Mouse (Mus musculus) hindbrain, embryonic 12.5 days (tissue): ENCODE measurements around the gene Cela3b. TPM values are rescaled to one million over a fixed set of nuclear protein-coding genes. Genes with fewer than 3 reads are reported as not detected.
"Not testable (repeated sequence)": the region's sequence is repeated elsewhere in the genome, so short reads cannot be mapped to it uniquely, and the experiment has no call there.

Experiments
- ATAC-seq: fragments of 200-750 bp; cut with Nextera tagmentation; 2 replicates; pipeline ENCODE4 v1.8.0; 2017; ENCODE audit warnings: moderate TSS enrichment; ENCODE audit not compliant: low FRiP score
- H3K27ac ChIP-seq: fragments of 300-500 bp; sonication (generic); 2 replicates; pipeline ENCODE4 v1.5.1; 2016; ENCODE audit warnings: mild to moderate bottlenecking
- H3K27me3 ChIP-seq: fragments of 300-500 bp; sonication (generic); 2 replicates; pipeline ENCODE4 v1.6.1; 2016; ENCODE audit warnings: mild to moderate bottlenecking
- H3K36me3 ChIP-seq: fragments of 300-500 bp; sonication (generic); 2 replicates; pipeline ENCODE4 v1.6.1; 2016; ENCODE audit warnings: mild to moderate bottlenecking
- H3K4me1 ChIP-seq: fragments of 300-500 bp; sonication (generic); 2 replicates; pipeline ENCODE4 v1.6.1; 2016
- H3K4me2 ChIP-seq: fragments of 300-500 bp; sonication (generic); replicated peaks from 2 replicates; pipeline ENCODE4 v1.6.1; 2016; ENCODE audit warnings: mild to moderate bottlenecking
- H3K4me3 ChIP-seq: fragments of 300-500 bp; sonication (generic); 2 replicates; pipeline ENCODE4 v1.5.1; 2016; ENCODE audit warnings: mild to moderate bottlenecking
- H3K9ac ChIP-seq: fragments of 300-500 bp; sonication (generic); 2 replicates; pipeline ENCODE4 v1.6.1; 2016; ENCODE audit warnings: mild to moderate bottlenecking, moderate library complexity
- H3K9me3 ChIP-seq: fragments of 300-500 bp; sonication (generic); replicated peaks from 2 replicates; pipeline ENCODE4 v1.6.1; 2016; ENCODE audit warnings: mild to moderate bottlenecking
- WGBS: fragments of 180-500 bp; shearing (Covaris S2); methylation state at CpG from one replicate; pipeline ENCODE4 v1.1.7; 2016; 5-methylcytosine and 5-hydroxymethylcytosine counted together
- polyA plus RNA-seq: library from polyadenylated mRNA; unstranded; fragments of >200 nt; fragmentation: Nextera tagmentation; extraction: Ambion mirVana; gene quantifications from 2 replicates; pipeline ENCODE4 v1.2.1, GENCODE M21; 2016

The Cela3b gene
- polyA plus RNA-seq, 1 experiment from 2014 or later = not detected

GRCm38 (mm10) chr4:137445881-137446280 is 15.5 kb upstream of the Cela3b start:
- H3K9ac ChIP-seq = no peak overlapping the region
- 93% methylated on average over 4 of the region's 4 CpGs for WGBS
- ATAC-seq = no peak

GRCm38 (mm10) chr4:137443625-137444024 is 13.3 kb upstream of the Cela3b start:
- Histone ChIP-seq H3K4me3 (no peak overlapping the region), H3K9me3 (no peaks in the 10 kb centered on the region), H3K36me3 (no peaks in the 10 kb centered on the region), H3K27me3 (no peaks in the 10 kb centered on the region), H3K9ac (no peak overlapping the region), H3K27ac (no peak overlapping the region), H3K4me2 (no peak overlapping the region; the same call in 1 of the 2 replicates), H3K4me1 (peaks cover 6% of the 10 kb centered on the region; the same call in 1 of the 2 replicates)
- 36% methylated on average over 5 of the region's 5 CpGs for WGBS
- ATAC-seq = no peak

More at GRCm38 (mm10) chr4:137445881-137446280, 15.5 kb upstream of the Cela3b start:
- H3K4me1 ChIP-seq = peaks cover 7% of the 10 kb centered on the region; the same call in 1 of the 2 replicates
- no peak overlapping the region for H3K4me2 ChIP-seq
- H3K4me3 ChIP-seq = no peak overlapping the region
- no peak overlapping the region for H3K27ac ChIP-seq
- no peaks in the 10 kb centered on the region for H3K27me3 ChIP-seq
- H3K36me3 ChIP-seq = no peaks in the 10 kb centered on the region
- H3K9me3 ChIP-seq = no peaks in the 10 kb centered on the region

- ATAC-seq = no peak
- H3K4me3 ChIP-seq = no peak overlapping the region
- no peaks in the 10 kb centered on the region for H3K4me1 ChIP-seq
- H3K27ac ChIP-seq = no peak overlapping the region
- no peak overlapping the region for H3K4me2 ChIP-seq
- no peaks in the 10 kb centered on the region for H3K36me3 ChIP-seq
- no peak overlapping the region for H3K9ac ChIP-seq
- H3K9me3 ChIP-seq = no peaks in the 10 kb centered on the region
- H3K27me3 ChIP-seq = no peaks in the 10 kb centered on the region
- WGBS = 91% methylated on average over 4 of the region's 4 CpGs
These were observed 11.0 kb upstream of the Cela3b start for GRCm38 (mm10) chr4:137441332-137441731.

- H3K9me3 ChIP-seq = no peaks in the 10 kb centered on the region
- H3K4me3 ChIP-seq = no peak overlapping the region
- no peak overlapping the region for H3K9ac ChIP-seq
- no peak for ATAC-seq
- no peak overlapping the region for H3K27ac ChIP-seq
- no peak overlapping the region for H3K4me2 ChIP-seq
- no peaks in the 10 kb centered on the region for H3K27me3 ChIP-seq
- WGBS = 91% methylated on average over 8 of the region's 8 CpGs
- H3K36me3 ChIP-seq = no peaks in the 10 kb centered on the region
- no peaks in the 10 kb centered on the region for H3K4me1 ChIP-seq
These were observed 8.5 kb upstream of the Cela3b start for GRCm38 (mm10) chr4:137438842-137439241.

GRCm38 (mm10) chr4:137436979-137437669 is 6.8 kb upstream of the Cela3b start:
- no peak overlapping the region for H3K9ac ChIP-seq
- H3K4me3 ChIP-seq = no peak overlapping the region
- H3K36me3 ChIP-seq = no peaks in the 10 kb centered on the region
- no peak overlapping the region for H3K4me2 ChIP-seq
- H3K9me3 ChIP-seq = no peaks in the 10 kb centered on the region
- H3K4me1 ChIP-seq = no peaks in the 10 kb centered on the region
- no peaks in the 10 kb centered on the region for H3K27me3 ChIP-seq
- no peak overlapping the region for H3K27ac ChIP-seq
- no peak for ATAC-seq
- 93% methylated on average over 8 of the region's 8 CpGs for WGBS

GRCm38 (mm10) chr4:137432700-137433550 is 2.6 kb upstream of the Cela3b start:
- H3K27ac ChIP-seq, H3K4me3 ChIP-seq, H3K4me2 ChIP-seq, H3K36me3 ChIP-seq, H3K9me3 ChIP-seq, H3K9ac ChIP-seq, H3K27me3 ChIP-seq, H3K4me1 ChIP-seq, ATAC-seq: not testable (repeated sequence)
- WGBS = 84% methylated on average over 10 of the region's 10 CpGs

GRCm38 (mm10) chr4:137417712-137418564 is 12.4 kb downstream of the Cela3b start:
- no peak overlapping the region for H3K27ac ChIP-seq
- no peak overlapping the region for H3K4me3 ChIP-seq
- no peaks in the 10 kb centered on the region for H3K4me1 ChIP-seq
- no peaks in the 10 kb centered on the region for H3K27me3 ChIP-seq
- H3K9me3 ChIP-seq = no peaks in the 10 kb centered on the region
- H3K9ac ChIP-seq = no peak overlapping the region
- WGBS = 75% methylated on average over 11 of the region's 11 CpGs
- no peak overlapping the region for H3K4me2 ChIP-seq
- ATAC-seq = no peak
- no peaks in the 10 kb centered on the region for H3K36me3 ChIP-seq

GRCm38 (mm10) chr4:137414936-137415335 is 15.4 kb downstream of the Cela3b start:
- H3K4me2 ChIP-seq = no peak overlapping the region
- no peaks in the 10 kb centered on the region for H3K27me3 ChIP-seq
- no peaks in the 10 kb centered on the region for H3K9me3 ChIP-seq
- H3K9ac ChIP-seq = no peak overlapping the region
- no peak overlapping the region for H3K27ac ChIP-seq
- no peaks in the 10 kb centered on the region for H3K36me3 ChIP-seq
- no peak for ATAC-seq
- WGBS = 67% methylated on average over 1 of the region's 1 CpGs
- no peak overlapping the region for H3K4me3 ChIP-seq
- no peaks in the 10 kb centered on the region for H3K4me1 ChIP-seq

- not testable (repeated sequence) for H3K4me1 ChIP-seq, H3K27me3 ChIP-seq, H3K9ac ChIP-seq, H3K27ac ChIP-seq, H3K36me3 ChIP-seq, ATAC-seq, H3K9me3 ChIP-seq, H3K4me3 ChIP-seq, H3K4me2 ChIP-seq
- WGBS = 86% methylated on average over 7 of the region's 7 CpGs
These were observed 18.1 kb downstream of the Cela3b start for GRCm38 (mm10) chr4:137412185-137412709.

GRCm38 (mm10) chr4:137409691-137410090 is 20.6 kb downstream of the Cela3b start, which contains the start of gene Cela3a:
Cela3a (minus strand) TSS chr4:137409791.
- H3K27ac ChIP-seq = no peak within 1 kb of the TSS
- H3K27me3 ChIP-seq = no peaks in the 10 kb centered on the region
- no peaks in the 10 kb centered on the region for H3K9me3 ChIP-seq
- no peak within 1 kb of the TSS for H3K9ac ChIP-seq
- no peak within 1 kb of the TSS for H3K4me3 ChIP-seq
- H3K4me2 ChIP-seq = no peak within 1 kb of the TSS
- 88% methylated on average over 5 of the region's 5 CpGs for WGBS
- ATAC-seq = no peak
- H3K36me3 ChIP-seq = no peaks in the 10 kb centered on the region
- no peaks in the 10 kb centered on the region for H3K4me1 ChIP-seq

- Histone ChIP-seq H3K9me3 (no peaks in the 10 kb centered on the region), H3K36me3 (no peaks in the 10 kb centered on the region), H3K27me3 (no peaks in the 10 kb centered on the region), H3K9ac (no peak overlapping the region), H3K4me2 (no peak overlapping the region), H3K4me3 (no peak overlapping the region), H3K4me1 (no peaks in the 10 kb centered on the region), H3K27ac (no peak overlapping the region)
- WGBS = 92% methylated on average over 3 of the region's 3 CpGs
- ATAC-seq = no peak
These were observed 24.8 kb downstream of the Cela3b start for GRCm38 (mm10) chr4:137405571-137405970.
